8 mouse cellular contexts compared by ENCODE assay signal in the genomic region with DNA sequence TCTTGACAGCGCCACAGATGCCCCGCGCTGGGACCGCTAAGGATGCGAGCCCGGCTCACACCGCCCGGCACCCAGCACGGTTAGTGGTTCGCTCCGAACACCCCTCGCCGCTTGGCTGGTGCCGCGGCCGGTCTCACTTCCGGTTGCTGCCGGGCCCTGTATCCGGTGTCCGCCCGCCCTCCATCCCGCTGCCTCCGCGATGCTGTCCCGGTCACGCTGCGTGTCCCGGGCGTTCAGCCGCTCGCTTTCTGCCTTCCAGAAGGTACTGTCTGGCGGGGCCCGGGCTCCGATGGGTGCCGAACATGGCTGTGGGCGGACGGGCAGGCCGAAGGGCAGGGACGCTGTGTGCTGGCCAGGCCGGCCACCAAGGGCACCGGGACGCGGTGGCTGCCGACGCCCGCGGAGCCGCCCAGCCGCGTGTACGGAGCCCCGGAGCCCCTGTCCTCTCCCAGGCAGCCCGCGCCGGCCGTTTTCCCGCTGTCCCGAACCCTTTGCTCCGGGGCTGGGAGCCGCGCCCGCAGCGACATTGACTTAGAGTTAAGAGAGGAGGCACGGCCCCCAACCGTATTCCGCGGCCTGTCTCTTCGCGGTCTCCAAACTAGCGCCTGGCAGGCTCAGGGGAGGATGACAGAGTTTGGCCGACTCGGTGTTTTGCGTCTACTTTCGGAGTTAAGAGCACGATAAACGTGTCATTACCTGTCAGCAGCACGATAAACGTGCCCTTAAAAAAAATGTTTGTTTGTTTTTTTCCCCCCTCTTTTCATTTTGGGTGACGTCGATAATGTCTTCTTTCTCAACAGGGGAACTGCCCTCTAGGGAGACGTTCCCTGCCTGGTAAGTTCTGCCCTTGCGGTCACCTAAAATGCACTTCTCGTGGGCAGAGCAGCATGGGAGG. TPM values are rescaled to one million over a fixed set of nuclear protein-coding genes. Genes with fewer than 3 reads are reported as not detected.
DNase-seq lines count a peak whose midpoint lies in the region; ATAC-seq and TF ChIP-seq lines count a peak whose summit lies in the region.

Gene Prox2, minus strand, starts transcription at position 62 of the 895 bp plus-strand sequence.
Gene Dlst, plus strand, starts transcription at position 136 of the 895 bp plus-strand sequence.

- H3K36me3 ChIP-seq in forebrain, postnatal 0 days (ENCODE audit: insufficient read depth) = peaks cover 4% of the 10 kb centered on the region; the same call in 1 of the 2 replicates
- H3K36me3 ChIP-seq in lung, embryonic 14.5 days (ENCODE audit: insufficient read depth) = peaks cover 20% of the 10 kb centered on the region

- WGBS in cerebellum, adult 2 months = under 1% methylated on average over 83 of the region's 83 CpGs
- WGBS in forebrain, postnatal 0 days = 6% methylated on average over 76 of the region's 83 CpGs
- WGBS in lung, embryonic 14.5 days = under 1% methylated on average over 83 of the region's 83 CpGs

- peak within 1 kb of the TSS; percentile 86 for H3K27ac ChIP-seq in cerebellum, adult 2 months (ENCODE audit: insufficient read depth, low read length)
- H3K27ac ChIP-seq in forebrain, postnatal 0 days (ENCODE audit: low read depth, low read length) = peak within 1 kb of the TSS; percentile 84
- peak within 1 kb of the TSS; percentile 87 for H3K27ac ChIP-seq in lung, embryonic 14.5 days (ENCODE audit: low read depth)

- TF ChIP-seq CTCF in cerebellum, adult 2 months (IDR thresholded peaks at IDR 0.05; ENCODE audit: borderline replicate concordance, insufficient read depth, low read depth, low read length) = no peak
- no peak for TF ChIP-seq CTCF in forebrain, postnatal 0 days (IDR thresholded peaks at IDR 0.05; ENCODE audit: low read depth)
- TF ChIP-seq CTCF in lung, embryonic 14.5 days (IDR thresholded peaks at IDR 0.05; ENCODE audit: low read depth) = no peak

- peak within 1 kb of the TSS; percentile 93 for H3K4me3 ChIP-seq in cerebellum, adult 2 months (replicated peaks; ENCODE audit: insufficient read depth, low read depth, low read length)
- H3K4me3 ChIP-seq in forebrain, postnatal 0 days (ENCODE audit: low read depth, low read length) = peak within 1 kb of the TSS; percentile 100
- H3K4me3 ChIP-seq in lung, embryonic 14.5 days (ENCODE audit: low read depth, low read length) = peak within 1 kb of the TSS; percentile 98

- peak; percentile 99 for ATAC-seq in forebrain, postnatal 0 days
- peak; percentile 96 for ATAC-seq in lung, embryonic 14.5 days (ENCODE audit: insufficient read depth)
- peak; percentile 83 for ATAC-seq in neutrophil, adult 5-6 weeks (ENCODE audit: extremely low read depth, insufficient number of reproducible peaks, low FRiP score, poor library complexity, severe bottlenecking)

- peak; percentile 59 for DNase-seq in MEL-GATA-1-ER (ENCODE audit: extremely low read depth, low read depth)
- peak; percentile 91 to 94 for DNase-seq in cerebellum, adult 2 months
- peak; percentile 92 for DNase-seq in forebrain, postnatal 0 days
- DNase-seq in heart, postnatal 4 days = peak; percentile 92
- peak; percentile 74 to 82 for DNase-seq in layer of hippocampus, adult 8-10 months (ENCODE audit: low spot score in 2 of 2)
- DNase-seq in lung, embryonic 14.5 days = peak; percentile 93
- peak; percentile 86 for DNase-seq in testis, postnatal 14 days (ENCODE audit: low spot score)

- H3K4me1 ChIP-seq in cerebellum, adult 2 months (ENCODE audit: control insufficient read depth, insufficient read depth, low read length) = no peaks in the 10 kb centered on the region; the same call in 1 of the 2 replicates
- H3K4me1 ChIP-seq in forebrain, postnatal 0 days (ENCODE audit: insufficient read depth) = peaks cover 20% of the 10 kb centered on the region; the same call in 1 of the 2 replicates
- H3K4me1 ChIP-seq in lung, embryonic 14.5 days (ENCODE audit: insufficient read depth) = peaks cover 17% of the 10 kb centered on the region

- TF ChIP-seq POLR2A in cerebellum, adult 2 months (IDR thresholded peaks at IDR 0.05; ENCODE audit: borderline replicate concordance, insufficient read depth, low read length) = peak; percentile 90

- H3K4me2 ChIP-seq in forebrain, postnatal 0 days (ENCODE audit: low read depth) = peak within 1 kb of the TSS; percentile 57
- H3K4me2 ChIP-seq in lung, embryonic 14.5 days = peak within 1 kb of the TSS; percentile 81

- H3K9ac ChIP-seq in forebrain, postnatal 0 days = peak within 1 kb of the TSS; percentile 97
- peak within 1 kb of the TSS; percentile 95 for H3K9ac ChIP-seq in lung, embryonic 14.5 days

- no peaks in the 10 kb centered on the region for H3K27me3 ChIP-seq in cerebellum, adult 2 months (ENCODE audit: control insufficient read depth, insufficient read depth, low read length)
- H3K27me3 ChIP-seq in forebrain, postnatal 0 days (ENCODE audit: insufficient read depth, low read length) = no peaks in the 10 kb centered on the region
- H3K27me3 ChIP-seq in lung, embryonic 14.5 days (ENCODE audit: insufficient read depth, low read length) = no peaks in the 10 kb centered on the region

- H3K9me3 ChIP-seq in forebrain, postnatal 0 days (ENCODE audit: low read length) = no peaks in the 10 kb centered on the region
- H3K9me3 ChIP-seq in lung, embryonic 14.5 days (ENCODE audit: low read depth, low read length) = no peaks in the 10 kb centered on the region

RNA-seq across cellular contexts. Expression of gene Prox2, which starts in this region (rescaled TPM):
- 1.6 and 1.9 TPM in 2 replicates for polyA plus RNA-seq in cerebellum, adult 2 months (2012; rRNA removed)
- 0.23 and 1.4 TPM in 2 replicates for total RNA-seq in forebrain, postnatal 0 days (2014; rRNA removed)
- polyA plus RNA-seq in forebrain, postnatal 0 days (2015; fragmentation: Nextera tagmentation; extraction: Ambion mirVana) = 0.84 and 1.4 TPM in 2 replicates
- total RNA-seq in heart, postnatal 4 days (2021) = 1 to 10 TPM; 2.3 to 2.6 TPM
- total RNA-seq in layer of hippocampus, adult 8-10 months (2022) = 1 to 10 TPM; 2.2 to 3.2 (median 2.6) TPM
- polyA plus RNA-seq in lung, embryonic 14.5 days (2014; fragmentation: Nextera tagmentation; extraction: Ambion mirVana) = 3.1 and 4.6 TPM in 2 replicates
- 1.6 and 5.0 TPM in 2 replicates for total RNA-seq in neutrophil, adult 5-6 weeks (2017)

RNA-seq across cellular contexts. Expression of gene Dlst, which starts in this region (rescaled TPM):
- 180 and 185 TPM in 2 replicates for polyA plus RNA-seq in cerebellum, adult 2 months (2012; rRNA removed)
- total RNA-seq in forebrain, postnatal 0 days (2014; rRNA removed) = 109 and 121 TPM in 2 replicates
- polyA plus RNA-seq in forebrain, postnatal 0 days (2015; fragmentation: Nextera tagmentation; extraction: Ambion mirVana) = 80.8 and 92.8 TPM in 2 replicates
- 100 to 1,000 TPM; 538 to 559 TPM for total RNA-seq in heart, postnatal 4 days (2021)
- 100 to 1,000 TPM; 145 to 175 (median 158) TPM for total RNA-seq in layer of hippocampus, adult 8-10 months (2022)
- 112 and 115 TPM in 2 replicates for polyA plus RNA-seq in lung, embryonic 14.5 days (2014; fragmentation: Nextera tagmentation; extraction: Ambion mirVana)
- 156 and 173 TPM in 2 replicates for total RNA-seq in neutrophil, adult 5-6 weeks (2017)

Comparison
In these comparisons a context has a peak if more than half of its experiments do, and no peak if none do; other contexts are left out.
1. Peak in every context shown above with its lines: DNase-seq, ATAC-seq, H3K4me3 ChIP-seq and H3K27ac ChIP-seq.